Mouse (Mus musculus): ENCODE results near the gene Glud1. TPM values are rescaled to one million over a fixed set of nuclear protein-coding genes. Genes with fewer than 3 reads are reported as not detected.
A peak's percentile ranks its signal among the peaks of the same experiment; 100 is the strongest.
"Not testable (repeated sequence)": the region's sequence is repeated elsewhere in the genome, so short reads cannot be mapped to it uniquely, and the experiment has no call there.

The Glud1 gene
- polyA plus RNA-seq, 1 experiment from 2014 or later, result 131 TPM

DNA sequence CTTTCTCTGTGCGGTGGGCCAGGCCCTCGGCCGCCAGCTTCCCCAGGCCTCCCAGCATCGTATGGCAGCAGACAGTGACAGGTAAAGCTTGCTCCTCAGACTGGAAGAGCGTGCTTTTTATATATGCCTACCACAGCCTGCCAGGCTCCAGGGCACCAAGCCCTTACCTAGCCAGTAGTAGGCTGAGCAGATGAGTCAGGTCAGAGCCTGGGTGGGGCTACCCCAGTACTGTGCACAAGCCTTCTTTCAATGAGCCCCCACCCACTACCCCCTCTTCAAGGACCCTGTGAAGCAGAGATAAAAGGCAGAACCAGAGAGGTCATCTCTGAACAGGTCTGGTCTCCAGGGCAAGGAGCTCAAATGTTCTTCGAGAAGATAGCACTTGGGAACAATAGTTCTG lies 44.8 kb downstream of the Glud1 start, which contains the start of gene Fam25c:
TSS of gene Fam25c (minus strand) at position 133 of the 400 bp plus-strand sequence.
- DNase-seq (ENCODE audit: low spot score), result no peak
- Histone ChIP-seq H3K36me3 (replicated peaks; ENCODE audit: control insufficient read depth, insufficient read depth) (no peaks in the 10 kb centered on the region), H3K27me3 (ENCODE audit: control insufficient read depth, insufficient read depth, low read length) (no peaks in the 10 kb centered on the region), H3K27ac (no peak within 1 kb of the TSS), H3K4me2 (replicated peaks) (no peak within 1 kb of the TSS), H3K9ac (no peak within 1 kb of the TSS), H3K4me1 (replicated peaks; ENCODE audit: control insufficient read depth, insufficient read depth, low read length) (no peaks in the 10 kb centered on the region), H3K9me3 (ENCODE audit: control insufficient read depth, low read length) (no peaks in the 10 kb centered on the region), H3K4me3 (replicated peaks; ENCODE audit: low read length) (no peak within 1 kb of the TSS)
- no peak for ATAC-seq (ENCODE audit: low FRiP score)
- 85% methylated on average over 6 of the region's 6 CpGs for WGBS

DNA sequence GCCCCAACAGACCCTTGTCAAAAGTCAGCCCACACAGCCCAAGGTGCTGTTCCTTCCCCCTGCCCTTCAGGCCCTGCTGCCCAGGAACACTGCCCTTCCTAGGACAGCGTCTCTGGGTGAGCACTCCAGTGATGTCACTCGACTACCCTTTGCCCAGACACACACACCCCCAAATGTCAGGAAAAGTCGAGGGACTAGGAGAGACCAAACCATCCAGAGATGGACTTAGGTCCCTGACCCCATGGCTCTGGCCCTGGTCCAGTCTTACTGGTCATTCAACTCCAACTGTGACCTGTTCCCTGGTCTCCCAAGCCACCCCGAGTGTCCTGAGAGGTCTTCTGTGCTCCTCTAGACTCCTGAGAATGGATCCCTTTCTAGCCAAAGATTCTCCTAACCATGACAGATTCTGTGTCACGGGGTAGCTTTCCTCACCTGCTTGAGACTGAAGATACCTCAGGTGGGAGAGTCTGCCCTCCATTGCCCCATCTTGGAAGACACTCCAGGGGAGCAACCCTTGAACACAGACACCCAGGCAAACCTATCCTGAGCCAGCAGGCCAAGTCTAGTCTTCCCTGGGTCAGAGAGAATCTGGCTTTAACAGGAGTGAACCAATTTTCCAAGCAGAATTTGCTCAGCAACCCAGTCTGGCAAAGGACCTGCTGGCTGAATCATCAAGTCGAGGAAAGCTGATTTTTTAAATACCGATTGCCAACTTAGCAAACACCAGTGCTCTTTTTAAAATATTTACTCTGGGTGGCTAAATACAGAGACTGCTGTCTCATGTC lies 47.3 kb downstream of the Glud1 start:
- Histone ChIP-seq H3K27ac (no peak overlapping the region), H3K4me1 (replicated peaks; ENCODE audit: control insufficient read depth, insufficient read depth, low read length) (no peaks in the 10 kb centered on the region), H3K9ac (no peak overlapping the region), H3K4me2 (replicated peaks) (no peak overlapping the region), H3K4me3 (replicated peaks; ENCODE audit: low read length) (no peak overlapping the region), H3K9me3 (ENCODE audit: control insufficient read depth, low read length) (no peaks in the 10 kb centered on the region), H3K36me3 (replicated peaks; ENCODE audit: control insufficient read depth, insufficient read depth) (no peaks in the 10 kb centered on the region), H3K27me3 (ENCODE audit: control insufficient read depth, insufficient read depth, low read length) (peaks cover 4% of the 10 kb centered on the region; the same call in 1 of the 2 replicates)
- ATAC-seq (ENCODE audit: low FRiP score) (no peak), DNase-seq (ENCODE audit: low spot score) (no peak)
- WGBS, result 89% methylated on average over 7 of the region's 7 CpGs

DNA sequence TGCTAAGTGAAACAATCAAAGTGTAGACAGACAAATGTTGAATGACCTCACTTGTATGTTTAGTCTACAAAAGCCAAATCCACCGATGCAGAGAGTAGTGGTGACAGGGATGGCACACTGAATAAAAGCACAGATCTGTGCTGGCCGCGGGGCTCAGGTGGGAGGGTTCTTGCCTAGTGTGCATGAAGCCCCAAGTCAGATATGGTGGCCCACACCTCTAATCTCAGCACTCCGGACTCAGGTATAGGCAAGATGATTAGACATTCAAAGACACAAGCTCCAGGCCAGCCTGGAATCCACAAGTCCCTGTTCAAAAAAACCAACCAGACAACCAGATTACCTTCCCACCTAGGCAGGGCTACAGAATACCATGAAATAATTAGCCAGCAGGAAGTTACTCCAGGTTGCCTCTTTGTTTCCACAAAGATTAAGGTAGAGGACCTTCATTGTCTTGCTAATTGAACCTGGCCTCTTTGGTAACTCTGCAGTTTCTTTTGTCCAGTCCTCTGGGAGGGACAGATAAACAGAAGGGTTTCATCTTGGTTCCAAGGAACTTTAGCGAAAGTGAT lies 49.2 kb downstream of the Glud1 start:
- ATAC-seq (ENCODE audit: low FRiP score) (no peak), DNase-seq (ENCODE audit: low spot score) (no peak)
- no peak overlapping the region for H3K27ac ChIP-seq
- no peak overlapping the region for H3K4me2 ChIP-seq (replicated peaks)
- no peak overlapping the region for H3K4me3 ChIP-seq (replicated peaks; ENCODE audit: low read length)
- peaks cover 4% of the 10 kb centered on the region; the same call in 1 of the 2 replicates for H3K27me3 ChIP-seq (ENCODE audit: control insufficient read depth, insufficient read depth, low read length)
- 45% methylated on average over 5 of the region's 5 CpGs for WGBS
- no peaks in the 10 kb centered on the region for H3K36me3 ChIP-seq (replicated peaks; ENCODE audit: control insufficient read depth, insufficient read depth)
- peaks cover 11% of the 10 kb centered on the region; the same call in 1 of the 2 replicates for H3K4me1 ChIP-seq (replicated peaks; ENCODE audit: control insufficient read depth, insufficient read depth, low read length)
- H3K9me3 ChIP-seq (ENCODE audit: control insufficient read depth, low read length), result no peaks in the 10 kb centered on the region
- no peak overlapping the region for H3K9ac ChIP-seq

DNA sequence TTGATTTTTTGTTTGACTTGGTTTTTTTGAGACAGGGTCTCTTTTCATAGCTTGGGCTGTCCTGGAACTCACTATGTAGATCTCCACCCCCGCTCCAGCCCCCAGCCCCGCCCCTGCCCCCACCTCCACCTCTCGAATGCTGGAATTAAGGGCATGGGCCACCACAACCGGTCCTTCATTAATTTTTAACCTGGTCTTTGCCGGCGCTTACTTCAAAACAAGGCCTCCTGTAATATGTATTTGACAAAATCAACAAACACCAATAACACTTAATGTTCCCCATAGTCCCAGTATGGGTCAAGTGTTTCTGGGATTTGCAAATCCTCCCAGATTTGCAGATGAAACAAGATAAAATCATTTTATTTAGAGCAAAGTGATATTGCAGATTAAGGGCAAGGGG lies 49.7 kb downstream of the Glud1 start:
- H3K4me3 ChIP-seq (replicated peaks; ENCODE audit: low read length), result no peak overlapping the region
- no peaks in the 10 kb centered on the region for H3K9me3 ChIP-seq (ENCODE audit: control insufficient read depth, low read length)
- H3K4me2 ChIP-seq (replicated peaks), result no peak overlapping the region
- ATAC-seq (ENCODE audit: low FRiP score), result no peak
- DNase-seq (ENCODE audit: low spot score), result no peak
- peaks cover 11% of the 10 kb centered on the region; the same call in 1 of the 2 replicates for H3K4me1 ChIP-seq (replicated peaks; ENCODE audit: control insufficient read depth, insufficient read depth, low read length)
- no peak overlapping the region for H3K9ac ChIP-seq
- no peak overlapping the region for H3K27ac ChIP-seq
- H3K27me3 ChIP-seq (ENCODE audit: control insufficient read depth, insufficient read depth, low read length), result peaks cover 4% of the 10 kb centered on the region; the same call in 1 of the 2 replicates
- WGBS, result 50% methylated on average over 6 of the region's 6 CpGs
- no peaks in the 10 kb centered on the region for H3K36me3 ChIP-seq (replicated peaks; ENCODE audit: control insufficient read depth, insufficient read depth)

DNA sequence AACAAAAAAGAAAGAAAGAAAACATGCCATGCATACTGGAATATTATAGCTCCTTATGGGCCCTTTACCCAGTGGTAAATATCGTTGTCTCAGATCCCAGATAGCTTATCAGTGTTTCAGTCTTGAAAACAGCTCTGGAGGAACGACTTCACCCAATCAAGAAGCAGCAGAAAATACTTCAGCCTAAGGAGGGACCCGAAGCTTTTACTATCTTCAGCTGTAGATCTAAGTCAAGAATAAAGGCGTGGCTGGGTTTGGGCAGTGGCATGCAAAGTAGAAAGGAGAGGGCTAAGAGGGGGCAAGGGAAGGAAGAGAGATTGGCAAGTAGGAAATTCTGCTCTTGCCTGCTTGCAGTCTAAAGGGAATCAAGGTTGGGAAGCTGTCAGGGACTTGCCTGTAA lies 51.6 kb downstream of the Glud1 start:
- 83% methylated on average over 4 of the region's 4 CpGs for WGBS
- Histone ChIP-seq H3K9me3 (ENCODE audit: control insufficient read depth, low read length) (no peaks in the 10 kb centered on the region), H3K4me3 (replicated peaks; ENCODE audit: low read length) (no peak overlapping the region), H3K36me3 (replicated peaks; ENCODE audit: control insufficient read depth, insufficient read depth) (no peaks in the 10 kb centered on the region), H3K9ac (no peak overlapping the region), H3K27ac (no peak overlapping the region), H3K4me1 (replicated peaks; ENCODE audit: control insufficient read depth, insufficient read depth, low read length) (peaks cover 11% of the 10 kb centered on the region; the same call in 1 of the 2 replicates), H3K4me2 (replicated peaks) (no peak overlapping the region), H3K27me3 (ENCODE audit: control insufficient read depth, insufficient read depth, low read length) (peaks cover 4% of the 10 kb centered on the region; the same call in 1 of the 2 replicates)
- ATAC-seq (ENCODE audit: low FRiP score) (no peak), DNase-seq (ENCODE audit: low spot score) (no peak)

DNA sequence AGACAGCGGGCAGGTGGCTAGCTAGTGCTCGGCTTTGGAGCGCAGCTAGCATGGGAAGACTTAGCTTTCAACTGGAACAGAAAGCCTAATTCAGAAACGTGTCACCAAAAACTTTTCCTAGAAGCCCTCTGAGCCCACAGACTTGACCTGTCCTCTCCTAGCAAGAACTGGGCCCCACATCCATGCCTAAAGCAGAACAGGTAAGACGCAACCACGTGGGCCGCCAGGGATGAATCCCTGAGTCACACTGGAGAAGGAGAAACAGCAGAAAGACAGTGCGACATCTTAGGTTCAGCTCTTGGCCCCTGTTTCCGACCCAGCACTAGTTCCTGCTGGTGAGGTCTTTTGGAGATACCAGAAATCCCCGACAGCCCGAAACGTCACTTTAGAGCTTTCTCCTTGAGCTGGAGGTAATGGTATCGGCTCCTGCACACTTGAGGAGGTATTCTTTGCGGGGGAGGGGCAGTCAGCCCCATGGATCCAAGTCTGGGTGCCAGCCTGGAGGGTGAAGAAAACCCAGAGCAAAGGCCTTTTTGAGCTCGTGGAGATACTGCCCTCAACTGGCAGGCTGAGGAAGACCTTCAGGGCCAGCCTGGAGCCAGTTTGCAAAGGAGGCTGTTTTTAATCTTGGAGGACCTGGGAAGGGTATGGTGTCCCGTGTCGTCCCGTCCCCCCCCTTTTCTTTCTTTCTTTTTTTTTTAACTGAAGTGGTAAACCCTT lies 52.4 kb downstream of the Glud1 start:
- Histone ChIP-seq H3K4me2 (replicated peaks) (peak overlapping the region; percentile 68), H3K4me1 (replicated peaks; ENCODE audit: control insufficient read depth, insufficient read depth, low read length) (peaks cover 11% of the 10 kb centered on the region; the same call in 1 of the 2 replicates), H3K9ac (peak overlapping the region; percentile 56; the same call in 1 of the 2 replicates), H3K27me3 (ENCODE audit: control insufficient read depth, insufficient read depth, low read length) (peaks cover 4% of the 10 kb centered on the region; the same call in 1 of the 2 replicates), H3K4me3 (replicated peaks; ENCODE audit: low read length) (peak overlapping the region; percentile 37), H3K9me3 (ENCODE audit: control insufficient read depth, low read length) (no peaks in the 10 kb centered on the region), H3K27ac (no peak overlapping the region), H3K36me3 (replicated peaks; ENCODE audit: control insufficient read depth, insufficient read depth) (no peaks in the 10 kb centered on the region)
- 32% methylated on average over 18 of the region's 18 CpGs for WGBS
- DNase-seq (ENCODE audit: low spot score) (peak; percentile 71), ATAC-seq (ENCODE audit: low FRiP score) (peak; percentile 62)

DNA sequence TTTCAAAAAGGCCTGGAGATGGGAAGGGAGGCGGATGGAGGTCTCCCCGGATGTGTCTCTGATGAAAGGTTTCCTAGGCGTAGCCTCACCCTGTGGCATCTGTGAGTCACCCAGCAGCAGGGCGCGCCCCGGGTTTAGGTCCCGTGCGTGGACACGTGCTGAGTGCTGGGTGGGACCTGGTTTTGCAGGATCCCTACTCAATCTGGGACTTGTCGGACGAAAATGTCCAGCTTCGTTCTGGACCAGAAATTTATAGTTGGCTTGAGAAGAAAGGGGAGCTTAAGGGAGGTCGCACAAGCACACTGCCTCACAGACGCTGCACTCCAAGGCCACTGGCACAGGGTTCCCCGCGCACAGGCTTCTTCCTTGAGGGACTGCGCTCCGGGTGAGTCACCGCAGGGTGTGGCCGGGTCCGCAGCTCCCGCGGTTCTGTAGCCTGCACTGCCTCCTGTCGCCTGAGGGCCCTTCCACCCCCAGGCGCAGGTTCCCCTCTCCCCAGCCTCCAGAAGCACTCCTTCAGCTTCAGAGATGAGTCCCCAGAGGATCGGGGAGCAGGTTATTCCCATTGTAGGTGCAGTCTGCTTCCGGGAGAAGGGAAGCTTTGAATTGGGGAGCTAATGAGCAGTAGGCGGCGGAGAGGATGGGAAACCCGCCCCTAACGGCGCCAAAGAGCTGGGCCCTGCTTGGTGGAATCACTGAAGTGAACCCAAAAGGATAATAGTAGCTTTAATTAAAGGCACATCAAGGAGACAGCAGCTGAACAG lies 53.1 kb downstream of the Glud1 start:
- 2% methylated on average over 32 of the region's 32 CpGs for WGBS

DNA sequence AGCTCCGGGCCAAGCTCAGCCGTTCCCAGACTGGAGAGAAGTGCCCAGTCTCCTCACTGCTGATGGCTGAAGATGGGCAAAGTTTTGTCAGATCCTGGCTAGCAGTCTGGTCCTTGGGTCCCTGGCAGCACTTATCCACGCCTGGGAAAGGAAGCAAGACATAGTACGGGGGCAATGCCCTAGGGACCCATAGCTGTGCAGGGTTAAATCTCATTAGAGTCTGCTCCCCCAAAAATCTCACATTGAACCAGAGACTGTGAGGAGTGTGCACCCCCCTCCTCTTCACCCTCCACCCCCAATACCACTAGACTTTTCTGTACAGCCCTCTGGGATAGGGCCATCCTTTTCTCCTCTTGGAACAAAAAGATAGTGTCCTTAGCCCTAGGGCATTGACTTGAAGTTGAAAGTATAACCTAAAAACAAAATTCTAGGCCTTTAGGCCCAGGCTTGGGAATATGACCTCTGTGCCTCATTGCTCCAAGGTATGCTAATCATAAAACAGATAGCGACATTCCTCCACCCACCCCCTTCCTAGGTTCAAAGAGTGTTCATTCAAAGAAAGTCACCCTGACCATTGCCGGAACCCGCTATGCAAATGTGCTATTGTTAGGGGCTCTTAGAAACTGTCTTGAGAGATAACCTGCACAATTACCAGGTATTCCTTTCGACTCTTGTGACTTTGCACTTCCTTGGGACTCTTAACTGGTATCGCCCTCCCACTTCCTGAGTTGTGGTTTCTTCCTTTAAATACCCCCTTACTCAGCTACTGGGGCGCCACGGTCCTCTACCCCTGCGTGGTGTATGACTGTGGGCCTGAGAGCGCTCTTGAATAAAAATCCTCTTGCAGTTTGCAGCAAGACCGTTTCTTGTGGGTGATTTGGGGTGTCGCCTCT lies 54.0 kb downstream of the Glud1 start:
- Histone ChIP-seq H3K4me2 (replicated peaks) (peak overlapping the region; percentile 68), H3K4me3 (replicated peaks; ENCODE audit: low read length) (peak overlapping the region; percentile 37), H3K9ac (peak overlapping the region; percentile 56), H3K4me1 (replicated peaks; ENCODE audit: control insufficient read depth, insufficient read depth, low read length) (peaks cover 11% of the 10 kb centered on the region; the same call in 1 of the 2 replicates)
- H3K27me3 ChIP-seq (ENCODE audit: control insufficient read depth, insufficient read depth, low read length); H3K27ac ChIP-seq; ATAC-seq (ENCODE audit: low FRiP score); H3K9me3 ChIP-seq (ENCODE audit: control insufficient read depth, low read length); H3K36me3 ChIP-seq (replicated peaks; ENCODE audit: control insufficient read depth, insufficient read depth); DNase-seq (ENCODE audit: low spot score): not testable (repeated sequence)
- WGBS, result 73% methylated on average over 15 of the region's 15 CpGs

More for the DNA sequence above, 53.1 kb downstream of the Glud1 start:
- DNase-seq (ENCODE audit: low spot score), result peak; percentile 56
- H3K27ac ChIP-seq, result peak overlapping the region; percentile 38; the same call in 1 of the 2 replicates
- H3K9ac ChIP-seq, result peak overlapping the region; percentile 56
- no peaks in the 10 kb centered on the region for H3K9me3 ChIP-seq (ENCODE audit: control insufficient read depth, low read length)
- H3K27me3 ChIP-seq (ENCODE audit: control insufficient read depth, insufficient read depth, low read length), result peaks cover 4% of the 10 kb centered on the region; the same call in 1 of the 2 replicates
- no peaks in the 10 kb centered on the region for H3K36me3 ChIP-seq (replicated peaks; ENCODE audit: control insufficient read depth, insufficient read depth)
- peak; percentile 72 for ATAC-seq (ENCODE audit: low FRiP score)
- peak overlapping the region; percentile 68 for H3K4me2 ChIP-seq (replicated peaks)
- peaks cover 11% of the 10 kb centered on the region; the same call in 1 of the 2 replicates for H3K4me1 ChIP-seq (replicated peaks; ENCODE audit: control insufficient read depth, insufficient read depth, low read length)
- peak overlapping the region; percentile 37 for H3K4me3 ChIP-seq (replicated peaks; ENCODE audit: low read length)
